Comparison of ENCODE assay signal across 17 mouse cellular contexts in the genomic region with DNA sequence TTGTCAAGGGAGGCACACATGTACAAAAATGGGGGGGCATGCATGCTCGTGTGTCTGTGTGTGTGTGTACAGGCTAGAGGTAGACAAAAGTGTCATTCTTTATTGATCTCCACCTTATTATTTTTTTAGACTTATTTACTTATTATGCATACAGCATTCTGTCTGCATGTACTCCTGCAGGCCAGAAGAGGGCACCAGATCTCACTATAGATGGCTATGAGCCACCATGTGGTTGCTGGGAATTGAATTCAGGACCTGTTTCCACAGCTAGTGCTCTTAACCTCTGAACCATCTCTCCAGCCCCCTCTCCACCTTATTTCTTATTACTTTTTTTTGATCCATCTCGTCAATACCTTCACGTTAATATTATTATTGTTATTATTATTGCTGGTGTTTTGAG. TPM values are rescaled to one million over a fixed set of nuclear protein-coding genes. Genes with fewer than 3 reads are reported as not detected.
DNase-seq lines count a peak whose midpoint lies in the region; ATAC-seq and TF ChIP-seq lines count a peak whose summit lies in the region.
"Had no signal": no experiment of that assay in that cellular context is flagged by ENCODE, and none has a peak within 500 bp of the region (broad histone marks: within the 10 kb centered on the region; RNA-seq: fewer than 3 reads in every experiment).

No protein-coding gene starts in this region.

- no peak overlapping the region for H3K27ac ChIP-seq in layer of hippocampus, adult 2 months

- no peak overlapping the region for H3K4me3 ChIP-seq in layer of hippocampus, adult 2 months

- no peaks in the 10 kb centered on the region for H3K36me3 ChIP-seq in splenic B cell, adult 2 months (ENCODE audit: control insufficient read depth, insufficient read depth, low read length, poor library complexity, severe bottlenecking)

- CTCF ChIA-PET in Patski (lab: Charles Lee), result no interaction called here

- DNase-seq in layer of hippocampus, adult 2 months (ENCODE audit: low spot score in 2 of 2), result no peak
- DNase-seq in layer of hippocampus, adult 8-10 months (ENCODE audit: low spot score in 2 of 2), result no peak
- peak; percentile 19 for DNase-seq in thymus, postnatal 25 days
- DNase-seq in thymus, postnatal 10 days (ENCODE audit: low spot score in 2 of 2), result no peak
- no peak for DNase-seq in Patski (ENCODE audit: low read depth, low spot score)
- peak; percentile 19 for DNase-seq in splenic B cell, adult 2 months (ENCODE audit: low read depth, low spot score)
- DNase-seq in cerebellum, postnatal 25 days, result no peak
- DNase-seq in embryo, embryonic 11 days, result no peak
- DNase-seq: heart, postnatal 10 days; left cerebral cortex, postnatal 4 days had no signal

- TF ChIP-seq CTCF in layer of hippocampus, adult 2 months (conservative IDR thresholded peaks at IDR 0.05), result peak; percentile 68
- TF ChIP-seq CTCF in Patski (IDR thresholded peaks at IDR 0.05), result peak; percentile 60

- no peak for ATAC-seq in Patski
- ATAC-seq: hindbrain, embryonic 16.5 days had no signal

- in situ Hi-C loops in Patski (cut with MboI; ENCODE audit: low pct_unique_long_range_greater_than_20kb), result no loop called here

- POLR2A ChIA-PET in Patski (lab: Charles Lee), result no interaction called here

- no peaks in the 10 kb centered on the region for H3K27me3 ChIP-seq in Patski
- H3K27me3 ChIP-seq in splenic B cell, adult 2 months (ENCODE audit: control insufficient read depth, insufficient read depth, low read length, poor library complexity, severe bottlenecking), result no peaks in the 10 kb centered on the region; the same call in 1 of the 2 replicates

RNA-seq across cellular contexts. Expression of gene Gm572, which starts 6.2 kb away (rescaled TPM):
- total RNA-seq in layer of hippocampus, adult 2 months (2021), result not detected
- not detected for total RNA-seq in layer of hippocampus, adult 8-10 months (2022)
- polyA plus RNA-seq in Patski (2021), result not detected
- total RNA-seq: layer of hippocampus, postnatal 10 days; left cerebral cortex, postnatal 4 days had no signal
- polyA plus RNA-seq: embryonic facial prominence, embryonic 11.5 days; frontal cortex, adult 2 months; gonadal fat pad, adult 2 months; hindbrain, embryonic 16.5 days; kidney, embryonic 16.5 days; liver, embryonic 16.5 days had no signal

RNA-seq across cellular contexts. Expression of gene Tardbp, which starts 22.5 kb away (rescaled TPM):
- 100 to 1,000 TPM; 233 to 237 TPM for total RNA-seq in layer of hippocampus, adult 2 months (2021)
- 100 to 1,000 TPM; 172 to 235 (median 219) TPM for total RNA-seq in layer of hippocampus, adult 8-10 months (2022)
- polyA plus RNA-seq in Patski (2021), result 216 TPM

RNA-seq across cellular contexts. Expression of gene Masp2, which starts 47.0 kb away (rescaled TPM):
- total RNA-seq in layer of hippocampus, adult 2 months (2021), result 1 to 10 TPM; 3.8 to 5.4 TPM
- 1 to 10 TPM; 1.1 to 5.5 (median 2.9) TPM for total RNA-seq in layer of hippocampus, adult 8-10 months (2022)
- 0.10 TPM for polyA plus RNA-seq in Patski (2021)
- polyA plus RNA-seq: embryonic facial prominence, embryonic 11.5 days had no signal

RNA-seq across cellular contexts. Expression of gene Srm, which starts 58.0 kb away (rescaled TPM):
- 10 to 100 TPM; 68.1 to 70.2 TPM for total RNA-seq in layer of hippocampus, adult 2 months (2021)
- total RNA-seq in layer of hippocampus, adult 8-10 months (2022), result 10 to 100 TPM; 66.5 to 78.3 (median 72.2) TPM
- polyA plus RNA-seq in Patski (2021), result 45.4 TPM

Comparison
In these comparisons a context has a peak if more than half of its experiments do, and no peak if none do; other contexts are left out.
1. DNase-seq: peak in thymus, postnatal 25 days (single experiment) and splenic B cell, adult 2 months (single experiment); none in layer of hippocampus, adult 2 months (0 of 2), layer of hippocampus, adult 8-10 months (0 of 2), thymus, postnatal 10 days (0 of 2), Patski (single experiment), cerebellum, postnatal 25 days (0 of 2) and embryo, embryonic 11 days (single experiment).